Mouse (Mus musculus) CH12.LX (cell line): ENCODE results near the gene Stxbp5l. TPM values are rescaled to one million over a fixed set of nuclear protein-coding genes. Genes with fewer than 3 reads are reported as not detected.

Experiments used
- DNase-seq: peaks from one replicate; pipeline ENCODE4 v3.0.0-alpha.2; 2013; ENCODE audit errors: extremely low read depth
- H3K27ac ChIP-seq: 2 replicates; pipeline ENCODE4 v1.5.1; 2012; ENCODE audit warnings: low read depth, mild to moderate bottlenecking, control low read depth, moderate library complexity; ENCODE audit not compliant: insufficient read depth
- H3K27me3 ChIP-seq: replicated peaks from 2 replicates; pipeline ENCODE3; 2012; ENCODE audit warnings: inconsistent platforms
- H3K36me3 ChIP-seq, 2 experiments: replicated peaks in 1 of 2; 2 replicates each; pipeline versions ENCODE3 to v1.6.1; 2012; ENCODE audit warnings: inconsistent platforms in 1 of 2, low read length in 1 of 2, mild to moderate bottlenecking in 1 of 2, mixed read lengths in 1 of 2, moderate library complexity in 1 of 2; ENCODE audit not compliant: control insufficient read depth in 1 of 2, insufficient read depth in 1 of 2
- H3K4me1 ChIP-seq, 2 experiments: 2 replicates each; pipeline ENCODE4 v1.6.1; 2012; ENCODE audit warnings: inconsistent platforms in 1 of 2, moderate library complexity in 1 of 2; ENCODE audit not compliant: insufficient read depth in 2 of 2, control insufficient read depth in 1 of 2
- H3K4me2 ChIP-seq: 2 replicates; pipeline ENCODE4 v1.6.1; 2012; ENCODE audit warnings: low read depth, mild to moderate bottlenecking, control low read depth; ENCODE audit not compliant: poor library complexity, insufficient read depth, severe bottlenecking
- H3K4me3 ChIP-seq, 3 experiments: fragments of 150-350 bp in 1 of 3; sonication (generic) in 1 of 3; replicated peaks in 1 of 3; 2 replicates each; pipeline versions ENCODE3 to v1.5.1; 2011 to 2012; ENCODE audit warnings: low read depth in 2 of 3, low read length in 2 of 3, mild to moderate bottlenecking in 2 of 3, moderate library complexity in 2 of 3, control low read depth in 1 of 3, improper control_type of control experiment in 1 of 3, inconsistent platforms in 1 of 3, mixed read lengths in 1 of 3; ENCODE audit not compliant: poor library complexity in 1 of 3
- H3K79me2 ChIP-seq: replicated peaks from 2 replicates; pipeline ENCODE4 v1.6.1; 2012; ENCODE audit warnings: mild to moderate bottlenecking, moderate library complexity; ENCODE audit not compliant: control insufficient read depth, poor library complexity, insufficient read depth, severe bottlenecking; ENCODE audit errors: extremely low read depth
- H3K9ac ChIP-seq: 2 replicates; pipeline ENCODE4 v1.6.1; 2012; ENCODE audit warnings: low read depth, mild to moderate bottlenecking, control low read depth, moderate library complexity; ENCODE audit not compliant: insufficient read depth
- H3K9me3 ChIP-seq: replicated peaks from 2 replicates; pipeline ENCODE3; 2012; ENCODE audit warnings: low read length, inconsistent platforms, mixed read lengths
- BHLHE40 ChIP-seq: IDR thresholded peaks from 2 replicates; pipeline ENCODE4 v1.6.1; 2011; ENCODE audit warnings: mild to moderate bottlenecking, low read depth, low read length, improper control_type of control experiment
- CHD1 ChIP-seq: IDR thresholded peaks from 2 replicates; pipeline ENCODE4 v1.6.1; 2012; ENCODE audit warnings: low read depth, low read length, improper control_type of control experiment, inconsistent platforms
- E2F4 ChIP-seq: IDR thresholded peaks from 2 replicates; pipeline ENCODE4 v1.6.1; 2011; ENCODE audit warnings: low read depth, low read length, improper control_type of control experiment; ENCODE audit not compliant: insufficient replicate concordance
- EP300 ChIP-seq: IDR thresholded peaks from 2 replicates; pipeline ENCODE4 v1.6.1; 2011; ENCODE audit warnings: low read length, improper control_type of control experiment
- GABPA ChIP-seq: IDR thresholded peaks from 2 replicates; pipeline ENCODE4 v1.6.1; 2012; ENCODE audit warnings: low read depth, low read length, improper control_type of control experiment, inconsistent platforms; ENCODE audit not compliant: insufficient replicate concordance
- IRF4 ChIP-seq: IDR thresholded peaks from 2 replicates; pipeline ENCODE4 v1.6.1; 2014; ENCODE audit warnings: low read depth, mild to moderate bottlenecking, inconsistent platforms, low read length, improper control_type of control experiment
- JUN ChIP-seq: IDR thresholded peaks from 2 replicates; pipeline ENCODE4 v1.6.1; 2011; ENCODE audit warnings: low read depth, mild to moderate bottlenecking, low read length, improper control_type of control experiment, moderate library complexity; ENCODE audit not compliant: insufficient read depth
- KAT2A ChIP-seq: IDR thresholded peaks from 2 replicates; pipeline ENCODE4 v1.6.1; 2012; ENCODE audit warnings: low read length, improper control_type of control experiment, inconsistent platforms; ENCODE audit not compliant: insufficient replicate concordance
- MAX ChIP-seq: IDR thresholded peaks from 2 replicates; pipeline ENCODE4 v1.6.1; 2011; ENCODE audit warnings: low read length, improper control_type of control experiment
- NRF1 ChIP-seq: IDR thresholded peaks from 2 replicates; pipeline ENCODE4 v1.6.1; 2014; ENCODE audit warnings: low read depth, mild to moderate bottlenecking, inconsistent platforms, low read length, improper control_type of control experiment, moderate library complexity
- PAX5 ChIP-seq: IDR thresholded peaks from 2 replicates; pipeline ENCODE4 v1.6.1; 2012; ENCODE audit warnings: low read length, inconsistent platforms, mixed read lengths
- POLR2A ChIP-seq: IDR thresholded peaks from 2 replicates; pipeline ENCODE4 v1.6.1; 2011; ENCODE audit warnings: low read depth, mild to moderate bottlenecking, improper control_type of control experiment, low read length
- RAD21 ChIP-seq: IDR thresholded peaks from 2 replicates; pipeline ENCODE4 v1.6.1; 2011; ENCODE audit warnings: low read depth, mild to moderate bottlenecking, low read length, improper control_type of control experiment, moderate library complexity
- RCOR1 ChIP-seq: conservative IDR thresholded peaks from 2 replicates; pipeline ENCODE4 v1.6.1; 2012; ENCODE audit warnings: low read depth, mild to moderate bottlenecking, inconsistent platforms, low read length, improper control_type of control experiment
- SMC3 ChIP-seq: IDR thresholded peaks from 2 replicates; pipeline ENCODE4 v1.6.1; 2011; ENCODE audit warnings: low read depth, low read length, improper control_type of control experiment
- TCF12 ChIP-seq: IDR thresholded peaks from 2 replicates; pipeline ENCODE4 v1.6.1; 2014; ENCODE audit warnings: low read depth, mild to moderate bottlenecking, inconsistent platforms, low read length, improper control_type of control experiment
- UBTF ChIP-seq: IDR thresholded peaks from 2 replicates; pipeline ENCODE4 v1.6.1; 2012; ENCODE audit warnings: low read depth, mild to moderate bottlenecking, inconsistent platforms, low read length, improper control_type of control experiment, moderate library complexity
- ZKSCAN1 ChIP-seq: IDR thresholded peaks from 2 replicates; pipeline ENCODE4 v1.6.1; 2012; ENCODE audit warnings: low read depth, inconsistent platforms, low read length, improper control_type of control experiment, borderline replicate concordance
- ZMIZ1 ChIP-seq: IDR thresholded peaks from 2 replicates; pipeline ENCODE4 v1.6.1; 2012; ENCODE audit warnings: low read depth, mild to moderate bottlenecking, inconsistent platforms, low read length, improper control_type of control experiment
- ZNF384 ChIP-seq: IDR thresholded peaks from 2 replicates; pipeline ENCODE4 v1.6.1; 2012; ENCODE audit warnings: low read depth, low read length, improper control_type of control experiment, inconsistent platforms
- dilution Hi-C: fragments of 300-500 bp; cut with MboI; formaldehyde crosslinking; loops from 2 replicates; pipeline ENCODE4 v1.14.3; 2020; ENCODE audit warnings: low sequenced_read_pairs; ENCODE audit not compliant: extremely low pct_unique_long_range_greater_than_20kb, extremely low pct_ligation_motif_present
- in situ Hi-C: fragments of 300-500 bp; cut with MboI; formaldehyde crosslinking; loops from 3 replicates; pipeline ENCODE4 v1.14.3; 2019; ENCODE audit warnings: low sequenced_read_pairs, low pct_ligation_motif_present, low pct_unique_long_range_greater_than_20kb, mixed read lengths
- polyA plus RNA-seq: library from polyadenylated mRNA; unstranded; fragments of >175 nt; gene quantifications from 2 replicates; pipeline ENCODE4 v1.2.1, GENCODE M21; 2012; ENCODE audit warnings: low read depth; ENCODE audit not compliant: insufficient read length
- total RNA-seq, 2 experiments: library from RNA; depleted of rRNA; stranded (reverse); fragments of 300-350 nt in 1 of 2; fragments of >200 nt in 1 of 2; gene quantifications; 2 replicates each; pipeline ENCODE4 v1.2.3; 2012 to 2014

Stxbp5l gene
- total and polyA plus RNA-seq, 3 experiments = 0.09 to 0.24 (median 0.13) TPM

GRCm38 (mm10) chr16:37405536-37405935, 20.8 kb upstream of the Stxbp5l start:
- TF ChIP-seq PAX5 = no peak
- no peak for TF ChIP-seq MAX
- TF ChIP-seq ZNF384 = no peak
- TF ChIP-seq SMC3 = no peak
- TF ChIP-seq RAD21 = no peak
- no peak for TF ChIP-seq UBTF
- TF ChIP-seq, all 38 proteins: peak for 0
- no peak overlapping the region for H3K9ac ChIP-seq
- in situ Hi-C loops = no loop called here

GRCm38 (mm10) chr16:37404922-37405321, 20.2 kb upstream of the Stxbp5l start:
- no peaks in the 10 kb centered on the region for H3K79me2 ChIP-seq
- TF ChIP-seq JUN = no peak
- TF ChIP-seq CHD1 = no peak
- TF ChIP-seq EP300 = no peak
- TF ChIP-seq BHLHE40 = no peak
- no peak for TF ChIP-seq NRF1
- TF ChIP-seq TCF12 = no peak
- no peak for TF ChIP-seq IRF4
- no peak for TF ChIP-seq GABPA
- TF ChIP-seq POLR2A = no peak
- no peak for TF ChIP-seq PAX5
- TF ChIP-seq UBTF = no peak
- no peak for TF ChIP-seq KAT2A
- TF ChIP-seq E2F4 = no peak
- no peak for TF ChIP-seq ZMIZ1
- no peak for TF ChIP-seq RCOR1
- TF ChIP-seq ZKSCAN1 = no peak
- H3K27me3 ChIP-seq = no peaks in the 10 kb centered on the region
- H3K4me1 ChIP-seq = no peaks in the 10 kb centered on the region
- dilution Hi-C loops (no loop called here), in situ Hi-C loops (no loop called here)
- H3K36me3 ChIP-seq = no peaks in the 10 kb centered on the region
- no peak overlapping the region for H3K4me3 ChIP-seq
- DNase-seq = no peak
- H3K27ac ChIP-seq = no peak overlapping the region
- H3K9me3 ChIP-seq = no peaks in the 10 kb centered on the region
- H3K4me2 ChIP-seq = no peak overlapping the region
- H3K9ac ChIP-seq = no peak overlapping the region

More at GRCm38 (mm10) chr16:37405536-37405935, 20.8 kb upstream of the Stxbp5l start:
- H3K9me3 ChIP-seq = no peaks in the 10 kb centered on the region
- no peak for DNase-seq
- no peak overlapping the region for H3K4me3 ChIP-seq
- H3K27ac ChIP-seq = no peak overlapping the region
- no peaks in the 10 kb centered on the region for H3K4me1 ChIP-seq
- dilution Hi-C loops = no loop called here
- H3K27me3 ChIP-seq = no peaks in the 10 kb centered on the region
- H3K79me2 ChIP-seq = no peaks in the 10 kb centered on the region
- H3K36me3 ChIP-seq = no peaks in the 10 kb centered on the region
- no peak overlapping the region for H3K4me2 ChIP-seq
